Mouse (Mus musculus): ENCODE data around the gene Tspo. TPM values are rescaled to one million over a fixed set of nuclear protein-coding genes. Genes with fewer than 3 reads are reported as not detected.

Gene Tspo
- total and polyA plus RNA-seq, 3 experiments: 20.8 to 70.3 (median 42.4) TPM

GRCm38 (mm10) chr15:83547144-83547543 lies 16.2 kb upstream of the Tspo start:
- no peak overlapping the region for H3K4me2 ChIP-seq (ENCODE audit: insufficient read depth, low read depth, poor library complexity, severe bottlenecking)
- dilution Hi-C loops (cut with MboI; ENCODE audit: extremely low pct_ligation_motif_present, extremely low pct_unique_long_range_greater_than_20kb, low sequenced_read_pairs): no loop called here
- H3K27ac ChIP-seq (ENCODE audit: insufficient read depth, low read depth): no peak overlapping the region
- H3K36me3 ChIP-seq (replicated peaks in 1 of 2; ENCODE audit: control insufficient read depth in 1 of 2, insufficient read depth in 1 of 2, low read length in 1 of 2): peaks cover 54 to 75% of the 10 kb centered on the region in 2 experiments
- H3K79me2 ChIP-seq (replicated peaks; ENCODE audit: control insufficient read depth, extremely low read depth, insufficient read depth, poor library complexity, severe bottlenecking): no peaks in the 10 kb centered on the region
- DNase-seq (ENCODE audit: extremely low read depth): no peak
- peaks cover 3 to 26% of the 10 kb centered on the region in 2 experiments; a peak in 3 of 4 replicates for H3K4me1 ChIP-seq (ENCODE audit: control insufficient read depth in 1 of 2, insufficient read depth in 2 of 2)
- no peak overlapping the region for H3K4me3 ChIP-seq (replicated peaks in 1 of 3; ENCODE audit: low read depth in 2 of 3, low read length in 2 of 3, poor library complexity in 1 of 3)
- no peak overlapping the region for H3K9ac ChIP-seq (ENCODE audit: insufficient read depth, low read depth)
- H3K9me3 ChIP-seq (replicated peaks; ENCODE audit: low read length): no peaks in the 10 kb centered on the region
- H3K27me3 ChIP-seq (replicated peaks): no peaks in the 10 kb centered on the region
- TF ChIP-seq HCFC1 (IDR thresholded peaks at IDR 0.05; ENCODE audit: low read depth, low read length) (no peak), RCOR1 (conservative IDR thresholded peaks at IDR 0.05; ENCODE audit: low read depth, low read length) (no peak), E2F4 (IDR thresholded peaks at IDR 0.05; ENCODE audit: insufficient replicate concordance, low read depth, low read length) (no peak), ZKSCAN1 (IDR thresholded peaks at IDR 0.05; ENCODE audit: borderline replicate concordance, low read depth, low read length) (no peak), CTCF (conservative IDR thresholded peaks at IDR 0.05 in 1 of 2, IDR thresholded peaks at IDR 0.05 in 1 of 2; ENCODE audit: low read depth in 2 of 2, low read length in 2 of 2) (no peak), TCF12 (IDR thresholded peaks at IDR 0.05; ENCODE audit: low read depth, low read length) (no peak), MEF2A (IDR thresholded peaks at IDR 0.05; ENCODE audit: borderline replicate concordance, low read depth, low read length) (no peak), GABPA (IDR thresholded peaks at IDR 0.05; ENCODE audit: insufficient replicate concordance, low read depth, low read length) (no peak), IRF4 (IDR thresholded peaks at IDR 0.05; ENCODE audit: low read depth, low read length) (no peak), RAD21 (IDR thresholded peaks at IDR 0.05; ENCODE audit: low read depth, low read length) (no peak), SMC3 (IDR thresholded peaks at IDR 0.05; ENCODE audit: low read depth, low read length) (no peak), ZMIZ1 (IDR thresholded peaks at IDR 0.05; ENCODE audit: low read depth, low read length) (no peak), MAFK (IDR thresholded peaks at IDR 0.05; ENCODE audit: insufficient replicate concordance, low read length) (no peak), JUN (IDR thresholded peaks at IDR 0.05; ENCODE audit: insufficient read depth, low read depth, low read length) (no peak), CHD1 (IDR thresholded peaks at IDR 0.05; ENCODE audit: low read depth, low read length) (no peak)
- in situ Hi-C loops (cut with MboI; ENCODE audit: low pct_ligation_motif_present, low pct_unique_long_range_greater_than_20kb, low sequenced_read_pairs): no loop called here

- Histone ChIP-seq H3K79me2 (replicated peaks; ENCODE audit: control insufficient read depth, extremely low read depth, insufficient read depth, poor library complexity, severe bottlenecking) (no peaks in the 10 kb centered on the region), H3K9ac (ENCODE audit: insufficient read depth, low read depth) (no peak overlapping the region), H3K27me3 (replicated peaks) (no peaks in the 10 kb centered on the region), H3K4me1 (ENCODE audit: control insufficient read depth in 1 of 2, insufficient read depth in 2 of 2) (peaks cover 0 to 14% of the 10 kb centered on the region in 2 experiments; a peak in 2 of 4 replicates), H3K4me3 (replicated peaks in 1 of 3; ENCODE audit: low read depth in 2 of 3, low read length in 2 of 3, poor library complexity in 1 of 3) (no peak overlapping the region), H3K27ac (ENCODE audit: insufficient read depth, low read depth) (no peak overlapping the region), H3K9me3 (replicated peaks; ENCODE audit: low read length) (no peaks in the 10 kb centered on the region), H3K4me2 (ENCODE audit: insufficient read depth, low read depth, poor library complexity, severe bottlenecking) (no peak overlapping the region), H3K36me3 (replicated peaks in 1 of 2; ENCODE audit: control insufficient read depth in 1 of 2, insufficient read depth in 1 of 2, low read length in 1 of 2) (peaks cover 58 to 84% of the 10 kb centered on the region in 2 experiments)
- dilution Hi-C loops (cut with MboI; ENCODE audit: extremely low pct_ligation_motif_present, extremely low pct_unique_long_range_greater_than_20kb, low sequenced_read_pairs): no loop called here
- no peak for DNase-seq (ENCODE audit: extremely low read depth)
- TF ChIP-seq KAT2A (IDR thresholded peaks at IDR 0.05; ENCODE audit: insufficient replicate concordance, low read length) (no peak), MAX (IDR thresholded peaks at IDR 0.05; ENCODE audit: low read length) (no peak), RAD21 (IDR thresholded peaks at IDR 0.05; ENCODE audit: low read depth, low read length) (no peak), MAZ (IDR thresholded peaks at IDR 0.05; ENCODE audit: low read depth, low read length) (no peak), RCOR1 (conservative IDR thresholded peaks at IDR 0.05; ENCODE audit: low read depth, low read length) (no peak), NRF1 (IDR thresholded peaks at IDR 0.05; ENCODE audit: low read depth, low read length) (no peak), BHLHE40 (IDR thresholded peaks at IDR 0.05; ENCODE audit: low read depth, low read length) (no peak)
- in situ Hi-C loops (cut with MboI; ENCODE audit: low pct_ligation_motif_present, low pct_unique_long_range_greater_than_20kb, low sequenced_read_pairs): no loop called here
Measured at GRCm38 (mm10) chr15:83550137-83550536, 13.3 kb upstream of the Tspo start.
